Mouse (Mus musculus) ovary, postnatal 10 days (tissue): ENCODE results near the gene Pax2.

ENCODE experiments used
- DNase-seq: peaks from one replicate; pipeline ENCODE4 v3.0.0; 2022; ENCODE audit warnings: low spot score

Pax2 gene

GRCm38 (mm10) chr19:44748271-44748670, 7.6 kb upstream of the Pax2 start:
- no peak for DNase-seq

GRCm38 (mm10) chr19:44749061-44749990, 6.5 kb upstream of the Pax2 start:
- DNase-seq, result no peak

GRCm38 (mm10) chr19:44750051-44751041, 5.5 kb upstream of the Pax2 start:
- no peak for DNase-seq

GRCm38 (mm10) chr19:44751042-44751441, 4.8 kb upstream of the Pax2 start:
- no peak for DNase-seq

- DNase-seq, result no peak
Measured at GRCm38 (mm10) chr19:44751551-44751950, 4.3 kb upstream of the Pax2 start.

GRCm38 (mm10) chr19:44752056-44752940, 3.5 kb upstream of the Pax2 start:
- no peak for DNase-seq

- no peak for DNase-seq
Measured at GRCm38 (mm10) chr19:44753361-44753760, 2.5 kb upstream of the Pax2 start.

- no peak for DNase-seq
Measured at GRCm38 (mm10) chr19:44754461-44755377, 1.1 kb upstream of the Pax2 start.

- no peak for DNase-seq
Measured at GRCm38 (mm10) chr19:44755378-44755692, 510 bp upstream of the Pax2 start.

GRCm38 (mm10) chr19:44756421-44757230, 781 bp downstream of the Pax2 start:
- no peak for DNase-seq

- DNase-seq, result no peak
Measured at GRCm38 (mm10) chr19:44757231-44757871, 1.5 kb downstream of the Pax2 start.

- DNase-seq, result no peak
Measured at GRCm38 (mm10) chr19:44758846-44759245, 3.0 kb downstream of the Pax2 start.

- DNase-seq, result no peak
Measured at GRCm38 (mm10) chr19:44759531-44760118, 3.8 kb downstream of the Pax2 start.

- DNase-seq, result no peak
Measured at GRCm38 (mm10) chr19:44760259-44761131, 4.7 kb downstream of the Pax2 start.

GRCm38 (mm10) chr19:44762121-44762621, 6.3 kb downstream of the Pax2 start:
- DNase-seq, result no peak

- DNase-seq, result no peak
Measured at GRCm38 (mm10) chr19:44770268-44771050, 14.6 kb downstream of the Pax2 start.

GRCm38 (mm10) chr19:44771499-44771898, 15.7 kb downstream of the Pax2 start:
- no peak for DNase-seq
